Mouse (Mus musculus) neural tube, embryonic 13.5 days (tissue): ENCODE measurements at regions not wholly inside any gene's neighbourhood (a gene's known extent, or its start where the extent isn't known, plus 50 kb on each side); places are given as distances from the start of the nearest gene placed in this dataset.

ENCODE experiments used
- ATAC-seq: fragments of 200-750 bp; cut with Nextera tagmentation; 2 replicates; pipeline ENCODE4 v1.8.0; 2017; ENCODE audit warnings: low read depth, mild to moderate bottlenecking, moderate TSS enrichment, moderate library complexity
- H3K27ac ChIP-seq: fragments of 300-500 bp; sonication (generic); replicated peaks from 2 replicates; pipeline ENCODE4 v1.5.1; 2015; ENCODE audit warnings: moderate library complexity, mild to moderate bottlenecking, inconsistent platforms
- H3K27me3 ChIP-seq: fragments of 300-500 bp; sonication (generic); 2 replicates; pipeline ENCODE4 v1.6.1; 2015; ENCODE audit warnings: mild to moderate bottlenecking, inconsistent platforms
- H3K36me3 ChIP-seq: fragments of 300-500 bp; sonication (generic); 2 replicates; pipeline ENCODE4 v1.6.1; 2015; ENCODE audit warnings: mild to moderate bottlenecking, inconsistent platforms
- H3K4me1 ChIP-seq: fragments of 300-500 bp; sonication (generic); replicated peaks from 2 replicates; pipeline ENCODE4 v1.6.1; 2015; ENCODE audit warnings: inconsistent platforms
- H3K4me2 ChIP-seq: fragments of 300-500 bp; sonication (generic); 2 replicates; pipeline ENCODE4 v1.6.1; 2015; ENCODE audit warnings: inconsistent platforms, mild to moderate bottlenecking, moderate library complexity
- H3K4me3 ChIP-seq: fragments of 300-500 bp; sonication (generic); 2 replicates; pipeline ENCODE4 v1.5.1; 2015; ENCODE audit warnings: mild to moderate bottlenecking, inconsistent platforms
- H3K9ac ChIP-seq: fragments of 300-500 bp; sonication (generic); 2 replicates; pipeline ENCODE4 v1.6.1; 2015; ENCODE audit warnings: moderate library complexity, mild to moderate bottlenecking, inconsistent platforms
- H3K9me3 ChIP-seq: fragments of 300-500 bp; sonication (generic); 2 replicates; pipeline ENCODE4 v1.6.1; 2016; ENCODE audit warnings: inconsistent platforms
- WGBS: fragments of 180-500 bp; shearing (Covaris S2); methylation state at CpG from one replicate; pipeline ENCODE4 v1.1.7; 2015; 5-methylcytosine and 5-hydroxymethylcytosine counted together

DNA sequence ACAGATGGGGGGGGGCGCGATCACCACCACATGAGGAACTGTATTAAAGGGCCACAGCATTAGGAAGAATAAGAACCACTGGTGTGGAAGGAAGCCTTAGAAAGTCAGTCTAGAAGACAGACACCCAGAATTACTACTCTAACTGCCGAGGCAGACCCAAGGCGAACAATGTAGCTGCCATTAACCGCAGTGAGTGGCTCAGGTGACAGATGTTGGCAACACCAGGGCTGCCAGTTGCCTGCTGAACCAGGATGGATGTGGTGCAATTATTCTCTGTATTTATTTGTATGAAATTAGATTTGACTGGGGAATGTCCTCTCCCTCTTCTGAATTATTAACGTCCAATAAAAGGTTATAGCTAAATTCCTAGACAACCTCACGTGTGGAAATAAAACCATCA is 124.7 kb downstream of the 4930564D02Rik start:
- 65% methylated on average over 7 of the region's 7 CpGs for WGBS
- Histone ChIP-seq H3K4me2 (no peak overlapping the region), H3K27ac (peak overlapping the region; percentile 62), H3K9ac (no peak overlapping the region), H3K27me3 (no peaks in the 10 kb centered on the region), H3K9me3 (no peaks in the 10 kb centered on the region), H3K4me3 (no peak overlapping the region), H3K36me3 (no peaks in the 10 kb centered on the region), H3K4me1 (peaks cover 16% of the 10 kb centered on the region)
- ATAC-seq = peak; percentile 60

DNA sequence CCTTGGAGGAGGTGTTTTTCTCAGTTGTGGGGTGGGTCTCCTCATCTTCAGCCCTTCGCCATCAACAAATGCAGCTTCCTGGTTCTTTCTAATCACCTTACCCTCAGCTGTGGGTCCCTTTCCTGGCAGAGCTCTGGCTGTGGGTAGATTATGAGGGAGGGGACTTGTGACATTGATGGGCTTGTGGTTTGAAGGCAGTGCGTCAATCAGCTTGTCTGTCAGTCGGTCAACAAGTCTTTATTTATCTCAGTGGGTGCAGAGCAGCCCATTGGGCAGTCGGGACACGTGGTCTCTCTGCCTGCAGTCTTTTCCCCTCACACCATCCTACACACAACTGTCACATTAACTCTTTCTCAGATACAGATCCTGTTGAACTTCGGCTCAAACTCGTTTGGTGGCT is 125.2 kb downstream of the 4930564D02Rik start:
- Histone ChIP-seq H3K27ac (peak overlapping the region; percentile 62), H3K27me3 (no peaks in the 10 kb centered on the region), H3K9ac (no peak overlapping the region), H3K4me3 (no peak overlapping the region), H3K4me2 (no peak overlapping the region), H3K36me3 (no peaks in the 10 kb centered on the region), H3K9me3 (no peaks in the 10 kb centered on the region), H3K4me1 (peaks cover 16% of the 10 kb centered on the region)
- WGBS = 51% methylated on average over 7 of the region's 7 CpGs
- ATAC-seq = peak; percentile 17; the same call in 1 of the 2 replicates

DNA sequence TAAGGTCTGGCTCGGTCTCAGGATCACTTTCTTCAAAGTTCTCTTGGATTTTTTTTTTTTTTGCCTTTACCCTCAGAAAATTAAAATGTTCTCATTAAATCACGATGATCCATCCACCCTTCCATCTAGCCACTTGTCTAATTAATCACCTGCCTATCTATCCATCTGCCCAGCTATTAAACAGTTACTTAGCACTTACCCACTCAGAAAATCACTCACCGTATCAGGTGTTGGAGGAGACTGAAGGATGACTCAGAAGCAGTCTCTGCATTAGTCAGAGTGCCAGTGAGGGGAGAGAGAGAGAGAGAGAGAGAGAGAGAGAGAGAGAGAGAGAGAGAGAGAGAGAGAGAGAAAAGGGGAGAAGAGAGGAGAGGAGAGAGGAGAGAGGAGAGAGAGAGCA is 134.1 kb downstream of the 4930564D02Rik start:
- Histone ChIP-seq H3K4me2 (no peak overlapping the region), H3K36me3 (no peaks in the 10 kb centered on the region), H3K27me3 (no peaks in the 10 kb centered on the region), H3K9ac (no peak overlapping the region), H3K27ac (no peak overlapping the region), H3K9me3 (no peaks in the 10 kb centered on the region), H3K4me3 (no peak overlapping the region), H3K4me1 (no peaks in the 10 kb centered on the region)
- ATAC-seq = no peak
- 77% methylated on average over 3 of the region's 3 CpGs for WGBS

DNA sequence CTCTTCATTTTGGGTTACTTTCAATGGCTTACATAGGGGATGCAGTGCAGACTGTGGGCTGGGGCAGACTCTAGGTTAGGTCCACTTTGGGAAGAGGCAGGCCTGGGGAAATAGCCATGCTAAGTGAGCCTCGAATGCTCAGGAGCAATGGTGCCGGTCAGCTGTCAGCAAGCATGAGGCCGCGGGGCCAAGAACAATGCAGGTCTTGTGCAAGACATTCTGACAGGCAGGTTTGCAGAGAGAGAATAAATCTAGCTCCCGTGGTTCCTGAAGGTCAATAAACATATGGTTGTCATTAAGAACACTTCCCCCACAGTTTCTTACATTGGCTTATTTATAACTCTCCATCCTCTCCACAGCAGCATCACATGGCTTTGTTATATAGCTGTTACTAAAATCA is 142.5 kb downstream of the 4930564D02Rik start:
- Histone ChIP-seq H3K27ac (no peak overlapping the region), H3K4me1 (no peaks in the 10 kb centered on the region), H3K36me3 (no peaks in the 10 kb centered on the region), H3K4me3 (no peak overlapping the region), H3K4me2 (no peak overlapping the region), H3K9ac (no peak overlapping the region), H3K27me3 (no peaks in the 10 kb centered on the region), H3K9me3 (no peaks in the 10 kb centered on the region)
- 49% methylated on average over 5 of the region's 5 CpGs for WGBS
- ATAC-seq = no peak

DNA sequence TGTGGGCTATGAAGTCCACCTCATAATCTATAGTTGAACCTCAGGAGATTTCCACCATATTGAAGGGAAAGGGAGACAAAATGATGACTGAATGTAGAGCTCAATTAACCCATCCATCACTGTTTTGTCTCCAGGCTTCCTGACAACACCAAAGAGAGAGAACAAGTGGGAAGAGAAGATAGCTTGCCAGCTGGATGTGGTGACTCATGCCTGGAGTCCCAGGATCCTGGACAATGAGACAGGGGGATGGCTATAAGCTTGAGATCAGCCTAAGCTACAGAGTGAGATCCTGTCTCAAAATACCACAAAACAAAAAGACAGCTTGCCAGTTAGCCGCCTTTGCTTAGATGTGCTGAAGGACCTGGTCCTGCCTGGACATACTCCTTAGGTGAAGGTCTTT is 144.4 kb downstream of the 4930564D02Rik start:
- Histone ChIP-seq H3K36me3 (no peaks in the 10 kb centered on the region), H3K4me2 (no peak overlapping the region), H3K4me3 (no peak overlapping the region), H3K9me3 (no peaks in the 10 kb centered on the region), H3K9ac (no peak overlapping the region), H3K4me1 (no peaks in the 10 kb centered on the region), H3K27ac (no peak overlapping the region), H3K27me3 (no peaks in the 10 kb centered on the region)
- no peak for ATAC-seq
- 96% methylated on average over 1 of the region's 1 CpGs for WGBS

DNA sequence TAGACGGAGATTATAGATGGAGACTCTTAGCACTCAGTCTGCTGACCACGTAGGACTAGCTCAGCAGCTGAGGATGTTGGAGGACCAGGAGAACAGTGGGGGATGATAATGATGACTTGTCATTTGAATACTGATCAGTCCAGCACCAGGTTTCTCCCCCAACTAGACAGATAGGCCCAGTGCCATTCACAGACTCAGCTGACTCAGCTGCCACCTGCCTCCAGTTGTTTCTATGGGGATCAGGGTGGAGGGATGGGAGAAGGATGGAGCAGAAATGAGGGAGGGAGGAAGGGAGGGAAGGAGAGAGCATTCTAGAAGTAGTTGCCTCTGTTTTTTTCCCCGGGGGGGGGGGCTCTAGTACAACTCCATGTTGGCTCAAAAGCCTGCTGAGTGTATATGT is 145.1 kb downstream of the 4930564D02Rik start:
- Histone ChIP-seq H3K4me3 (no peak overlapping the region), H3K4me2 (no peak overlapping the region), H3K9me3 (no peaks in the 10 kb centered on the region), H3K36me3 (no peaks in the 10 kb centered on the region), H3K27ac (no peak overlapping the region), H3K27me3 (no peaks in the 10 kb centered on the region), H3K9ac (no peak overlapping the region), H3K4me1 (no peaks in the 10 kb centered on the region)
- WGBS = 71% methylated on average over 3 of the region's 3 CpGs
- ATAC-seq = no peak

DNA sequence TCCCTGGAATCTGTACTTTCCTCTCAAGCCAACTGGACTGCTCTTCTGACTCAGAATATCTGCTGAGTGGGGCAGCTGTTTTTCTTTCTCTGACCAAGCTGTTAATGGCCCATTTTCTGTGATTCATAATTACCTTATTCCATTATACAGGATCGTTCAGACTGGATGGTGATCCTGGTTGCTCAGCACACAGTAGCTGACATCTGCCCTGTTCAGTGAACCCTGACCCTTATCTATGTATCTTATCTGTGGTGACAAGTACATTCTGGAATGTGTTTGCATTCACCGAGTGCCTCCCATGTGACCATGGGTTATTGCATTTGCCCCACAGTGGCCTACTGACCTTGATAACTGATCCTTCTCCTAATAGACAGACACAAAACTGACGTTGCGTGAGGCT is 148.2 kb downstream of the 4930564D02Rik start:
- no peak for ATAC-seq
- H3K4me1 ChIP-seq = no peaks in the 10 kb centered on the region
- H3K4me2 ChIP-seq = no peak overlapping the region
- no peaks in the 10 kb centered on the region for H3K27me3 ChIP-seq
- no peak overlapping the region for H3K27ac ChIP-seq
- no peak overlapping the region for H3K9ac ChIP-seq
- H3K4me3 ChIP-seq = no peak overlapping the region
- no peaks in the 10 kb centered on the region for H3K36me3 ChIP-seq
- H3K9me3 ChIP-seq = no peaks in the 10 kb centered on the region
- WGBS = 60% methylated on average over 4 of the region's 4 CpGs

DNA sequence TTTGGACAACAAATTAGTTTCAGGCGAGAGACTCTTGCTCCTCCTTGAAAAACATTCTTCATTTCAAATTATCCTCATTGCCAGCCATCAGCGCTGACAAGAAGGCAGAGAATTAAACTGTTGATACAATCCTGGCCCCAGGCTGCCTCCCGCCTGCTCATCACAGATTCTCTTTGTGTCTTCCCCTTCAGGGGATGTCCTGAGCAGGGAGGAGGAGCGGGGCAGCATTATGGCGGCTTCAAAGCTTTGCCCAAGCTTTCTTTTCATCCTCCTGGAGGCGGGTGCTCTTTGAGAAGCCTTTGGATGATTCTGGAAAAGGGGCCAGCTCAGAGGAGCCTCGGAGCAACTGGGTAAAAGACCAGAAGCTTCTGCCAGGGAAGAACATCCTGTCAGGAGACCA is 149.1 kb downstream of the 4930564D02Rik start:
- ATAC-seq = no peak
- Histone ChIP-seq H3K4me3 (no peak overlapping the region), H3K9ac (no peak overlapping the region), H3K27ac (no peak overlapping the region), H3K27me3 (no peaks in the 10 kb centered on the region), H3K4me2 (no peak overlapping the region), H3K36me3 (no peaks in the 10 kb centered on the region), H3K9me3 (no peaks in the 10 kb centered on the region), H3K4me1 (no peaks in the 10 kb centered on the region)
- 40% methylated on average over 7 of the region's 7 CpGs for WGBS

DNA sequence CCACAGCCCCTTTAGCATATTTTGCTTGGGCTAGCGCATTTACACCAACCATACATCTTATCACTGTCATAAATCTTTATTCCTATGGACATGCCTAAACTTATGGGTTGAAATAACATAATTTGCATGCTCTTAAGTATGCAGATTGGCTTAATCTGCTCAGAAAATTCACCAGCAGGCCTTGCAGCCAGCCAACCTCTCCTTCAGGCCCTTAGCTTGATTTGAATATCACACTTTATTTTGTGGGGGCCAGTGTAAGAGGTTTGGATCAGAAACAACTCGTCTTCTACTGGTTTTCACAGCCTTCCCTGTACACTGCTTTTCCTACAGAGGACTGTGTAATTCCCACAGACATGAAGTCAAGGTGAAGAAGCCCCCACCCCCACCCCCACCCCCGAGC is 153.0 kb downstream of the 4930564D02Rik start:
- no peak overlapping the region for H3K4me2 ChIP-seq
- 74% methylated on average over 3 of the region's 3 CpGs for WGBS
- no peak for ATAC-seq
- H3K4me1 ChIP-seq = peaks cover 17% of the 10 kb centered on the region
- no peak overlapping the region for H3K27ac ChIP-seq
- H3K9ac ChIP-seq = no peak overlapping the region
- H3K36me3 ChIP-seq = no peaks in the 10 kb centered on the region
- H3K4me3 ChIP-seq = no peak overlapping the region
- no peaks in the 10 kb centered on the region for H3K9me3 ChIP-seq
- no peaks in the 10 kb centered on the region for H3K27me3 ChIP-seq

DNA sequence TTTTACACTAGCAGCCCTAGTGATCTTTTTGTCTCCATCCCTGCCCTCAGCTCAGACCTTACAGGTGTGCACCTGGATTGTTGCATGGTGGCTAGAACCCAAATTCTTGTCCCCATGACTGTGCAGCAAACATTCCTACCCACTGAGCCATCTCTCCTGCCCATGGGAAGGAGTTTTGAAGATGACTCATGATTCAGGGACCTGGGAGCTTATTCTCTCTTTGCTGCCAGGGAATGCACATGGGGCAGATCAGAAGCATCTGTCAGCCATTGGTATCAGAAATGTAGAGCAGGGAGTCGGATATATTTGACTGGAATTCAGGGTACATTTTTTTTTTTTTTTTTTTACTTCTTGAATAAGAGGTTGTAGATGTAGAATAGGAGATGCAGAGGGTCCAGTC is 154.0 kb downstream of the 4930564D02Rik start:
- Histone ChIP-seq H3K27ac (no peak overlapping the region), H3K4me3 (no peak overlapping the region), H3K27me3 (no peaks in the 10 kb centered on the region), H3K4me1 (peaks cover 23% of the 10 kb centered on the region), H3K9me3 (no peaks in the 10 kb centered on the region), H3K9ac (no peak overlapping the region), H3K4me2 (no peak overlapping the region), H3K36me3 (no peaks in the 10 kb centered on the region)
- WGBS = 92% methylated on average over 1 of the region's 1 CpGs
- ATAC-seq = no peak

DNA sequence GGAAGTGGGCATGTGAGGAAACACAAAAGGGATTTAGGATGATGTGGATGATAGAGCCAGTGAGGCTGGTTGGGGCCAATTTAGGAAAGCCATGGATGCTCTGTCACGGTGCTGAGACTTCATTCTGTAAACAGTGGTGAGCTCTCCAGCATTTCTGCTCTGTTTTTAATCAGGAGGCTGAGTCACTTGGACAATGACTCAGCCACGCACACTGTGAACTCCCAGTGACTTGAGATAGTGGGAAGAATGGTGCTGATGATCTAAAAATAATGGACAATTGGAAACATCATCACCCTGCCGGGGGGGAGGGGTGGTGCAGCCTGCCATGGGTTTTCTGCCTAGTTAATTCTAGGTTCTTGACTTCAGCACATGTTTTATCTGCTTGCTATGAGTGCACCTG is 156.3 kb downstream of the 4930564D02Rik start:
- Histone ChIP-seq H3K27ac (no peak overlapping the region), H3K27me3 (no peaks in the 10 kb centered on the region), H3K4me2 (no peak overlapping the region), H3K4me1 (peaks cover 26% of the 10 kb centered on the region), H3K4me3 (no peak overlapping the region), H3K9me3 (no peaks in the 10 kb centered on the region), H3K9ac (no peak overlapping the region), H3K36me3 (no peaks in the 10 kb centered on the region)
- 68% methylated on average over 3 of the region's 3 CpGs for WGBS
- no peak for ATAC-seq

DNA sequence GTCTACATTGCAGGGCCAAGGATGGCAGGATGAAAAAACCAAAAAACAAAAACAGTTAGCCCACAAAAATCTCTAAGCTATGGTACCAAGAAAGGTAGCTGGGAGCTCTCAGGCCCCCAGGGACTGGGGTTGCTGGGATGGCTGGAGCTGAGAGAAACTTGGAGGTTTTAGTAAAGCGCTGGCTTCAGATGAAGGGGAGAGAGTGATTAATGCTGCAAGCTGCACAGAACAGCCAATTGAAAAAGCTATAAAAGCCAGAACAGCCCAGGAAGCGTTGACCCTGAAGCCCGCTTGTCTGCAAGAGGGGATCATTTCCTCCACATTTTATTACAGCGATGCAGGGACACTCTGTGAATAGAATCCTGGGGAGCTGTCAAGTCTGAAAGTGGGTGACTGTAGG is 157.0 kb downstream of the 4930564D02Rik start:
- H3K9ac ChIP-seq = no peak overlapping the region; the same call in 1 of the 2 replicates
- H3K4me2 ChIP-seq = no peak overlapping the region
- no peaks in the 10 kb centered on the region for H3K27me3 ChIP-seq
- no peaks in the 10 kb centered on the region for H3K36me3 ChIP-seq
- ATAC-seq = peak; percentile 56; the same call in 1 of the 2 replicates
- H3K4me1 ChIP-seq = peaks cover 26% of the 10 kb centered on the region
- WGBS = 2% methylated on average over 4 of the region's 4 CpGs
- no peaks in the 10 kb centered on the region for H3K9me3 ChIP-seq
- H3K27ac ChIP-seq = no peak overlapping the region
- no peak overlapping the region for H3K4me3 ChIP-seq

DNA sequence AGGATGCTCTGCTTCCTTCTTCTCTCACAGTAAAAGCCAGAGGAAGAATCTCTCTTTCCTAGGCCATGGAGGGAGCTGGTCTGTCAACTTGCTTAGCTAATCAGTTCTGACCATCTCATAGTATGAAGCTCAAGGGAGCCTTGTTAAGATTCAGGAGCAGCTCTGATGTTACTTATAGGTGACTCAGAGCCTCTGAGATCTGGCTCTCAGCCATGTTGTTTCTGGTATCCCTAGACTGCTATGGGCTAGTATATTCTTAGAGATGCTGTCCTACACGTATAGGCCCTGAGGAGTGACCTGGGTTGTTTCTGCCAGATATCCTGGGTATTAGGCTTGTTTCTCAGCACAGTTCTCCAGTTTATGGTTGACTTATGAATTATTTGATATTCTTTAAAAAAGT is 160.9 kb downstream of the 4930564D02Rik start:
- H3K4me3 ChIP-seq = no peak overlapping the region
- H3K36me3 ChIP-seq = no peaks in the 10 kb centered on the region
- 77% methylated on average over 1 of the region's 1 CpGs for WGBS
- H3K9ac ChIP-seq = no peak overlapping the region
- H3K9me3 ChIP-seq = no peaks in the 10 kb centered on the region
- no peak overlapping the region for H3K27ac ChIP-seq
- H3K4me2 ChIP-seq = no peak overlapping the region
- no peaks in the 10 kb centered on the region for H3K27me3 ChIP-seq
- peaks cover 26% of the 10 kb centered on the region for H3K4me1 ChIP-seq
- ATAC-seq = no peak
